ENCODE assay signal across 8 mouse cellular contexts in the genomic region with DNA sequence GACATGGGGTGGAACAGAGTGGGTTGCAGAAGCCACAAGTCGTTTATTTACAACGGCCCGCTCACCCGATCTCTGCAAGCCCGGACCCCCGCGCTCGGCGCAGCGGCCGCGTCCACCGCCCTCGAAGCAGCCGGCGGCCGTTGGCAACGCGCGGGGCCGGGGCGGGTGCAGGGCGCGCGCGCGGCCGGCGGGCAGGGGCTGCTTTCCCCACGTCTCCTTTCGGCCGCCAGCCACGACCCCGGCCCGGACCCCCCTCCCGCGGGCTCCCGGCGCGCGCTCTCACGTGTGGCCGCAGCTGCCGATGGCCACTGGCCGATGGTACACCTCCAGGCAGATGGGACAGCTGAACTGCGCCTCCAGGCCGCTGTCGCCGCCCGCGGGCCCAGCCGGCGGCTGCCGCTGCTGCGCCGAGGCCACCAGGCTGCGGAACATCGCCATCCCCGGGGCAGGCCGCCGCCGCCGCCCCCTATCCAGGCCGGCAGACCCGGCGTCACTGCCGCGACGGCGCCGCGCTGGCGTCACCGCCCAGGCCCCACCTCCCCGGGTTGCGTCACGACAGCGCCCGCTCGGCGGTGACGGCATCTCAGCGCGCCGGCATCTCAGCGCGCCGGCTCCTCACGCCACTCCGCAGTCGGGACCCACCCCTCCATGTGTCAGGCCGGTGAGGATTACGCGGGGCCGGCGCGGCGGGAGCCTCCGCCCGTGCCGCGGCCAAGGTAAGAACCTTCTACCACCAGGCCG. TPM values are rescaled to one million over a fixed set of nuclear protein-coding genes. Genes with fewer than 3 reads are reported as not detected.
A peak's percentile ranks its signal among the peaks of the same experiment; 100 is the strongest.
DNase-seq lines count a peak whose midpoint lies in the region; ATAC-seq lines count a peak whose summit lies in the region.

Gene Rnf166 (minus strand): TSS at position 485 of the 741 bp plus-strand sequence.
Gene Ctu2 (plus strand): TSS at position 564 of the 741 bp plus-strand sequence.

- under 1% methylated on average over 84 of the region's 103 CpGs for WGBS in hindbrain, embryonic 13.5 days

- H3K36me3 ChIP-seq in hindbrain, embryonic 13.5 days = peaks cover 56% of the 10 kb centered on the region

- H3K9me3 ChIP-seq in hindbrain, embryonic 13.5 days = no peaks in the 10 kb centered on the region

- peak within 1 kb of the TSS; percentile 97 for H3K9ac ChIP-seq in hindbrain, embryonic 13.5 days

- peak; percentile 93 for ATAC-seq in hindbrain, embryonic 13.5 days (ENCODE audit: low FRiP score)

- DNase-seq in NIH3T3 (ENCODE audit: low read depth) = peak; percentile 97
- DNase-seq in cerebellum, postnatal 10 days = peak; percentile 98
- peak; percentile 76 to 89 for DNase-seq in frontal cortex, postnatal 14 days (ENCODE audit: low spot score in 2 of 2)
- peak; percentile 94 to 97 for DNase-seq in layer of hippocampus, postnatal 25 days (ENCODE audit: extremely low spot score in 1 of 2, low spot score in 1 of 2)
- peak; percentile 90 for DNase-seq in lung, postnatal 25 days (ENCODE audit: low spot score)
- peak; percentile 92 for DNase-seq in retina, embryonic 14.5 days (ENCODE audit: low spot score)
- peak; percentile 98 for DNase-seq in thymus, postnatal 4 days

- peaks cover 29% of the 10 kb centered on the region for H3K4me1 ChIP-seq in hindbrain, embryonic 13.5 days (replicated peaks)

- peak within 1 kb of the TSS; percentile 97 for H3K4me3 ChIP-seq in hindbrain, embryonic 13.5 days

- peak within 1 kb of the TSS; percentile 88 for H3K27ac ChIP-seq in hindbrain, embryonic 13.5 days

- H3K27me3 ChIP-seq in hindbrain, embryonic 13.5 days = no peaks in the 10 kb centered on the region

- H3K4me2 ChIP-seq in hindbrain, embryonic 13.5 days = peak within 1 kb of the TSS; percentile 98

RNA-seq across cellular contexts. Expression of gene Rnf166, which starts in this region (rescaled TPM):
- polyA plus RNA-seq in hindbrain, embryonic 13.5 days (2015; fragmentation: Nextera tagmentation; extraction: Ambion mirVana) = 37.1 and 37.9 TPM in 2 replicates
- 10 to 100 TPM; 26.0 to 35.0 TPM for total RNA-seq in layer of hippocampus, postnatal 25 days (2021)

RNA-seq across cellular contexts. Expression of gene Ctu2, which starts in this region (rescaled TPM):
- polyA plus RNA-seq in hindbrain, embryonic 13.5 days (2015; fragmentation: Nextera tagmentation; extraction: Ambion mirVana) = 69.2 and 69.6 TPM in 2 replicates
- total RNA-seq in layer of hippocampus, postnatal 25 days (2021) = 10 to 100 TPM; 22.1 to 22.2 TPM

Comparison
In these comparisons a context has a peak if more than half of its experiments do, and no peak if none do; other contexts are left out.
1. Peak in every context shown above with its lines: DNase-seq, ATAC-seq, H3K4me3 ChIP-seq and H3K27ac ChIP-seq.